Mouse (Mus musculus) telencephalon, adult 2 months (tissue): ENCODE data around the gene Vwa5b2.

ENCODE experiments used
- DNase-seq: peaks from one replicate; pipeline ENCODE4 v3.0.0-alpha.2; 2011; ENCODE audit warnings: low read depth, low spot score

Gene Vwa5b2

DNA sequence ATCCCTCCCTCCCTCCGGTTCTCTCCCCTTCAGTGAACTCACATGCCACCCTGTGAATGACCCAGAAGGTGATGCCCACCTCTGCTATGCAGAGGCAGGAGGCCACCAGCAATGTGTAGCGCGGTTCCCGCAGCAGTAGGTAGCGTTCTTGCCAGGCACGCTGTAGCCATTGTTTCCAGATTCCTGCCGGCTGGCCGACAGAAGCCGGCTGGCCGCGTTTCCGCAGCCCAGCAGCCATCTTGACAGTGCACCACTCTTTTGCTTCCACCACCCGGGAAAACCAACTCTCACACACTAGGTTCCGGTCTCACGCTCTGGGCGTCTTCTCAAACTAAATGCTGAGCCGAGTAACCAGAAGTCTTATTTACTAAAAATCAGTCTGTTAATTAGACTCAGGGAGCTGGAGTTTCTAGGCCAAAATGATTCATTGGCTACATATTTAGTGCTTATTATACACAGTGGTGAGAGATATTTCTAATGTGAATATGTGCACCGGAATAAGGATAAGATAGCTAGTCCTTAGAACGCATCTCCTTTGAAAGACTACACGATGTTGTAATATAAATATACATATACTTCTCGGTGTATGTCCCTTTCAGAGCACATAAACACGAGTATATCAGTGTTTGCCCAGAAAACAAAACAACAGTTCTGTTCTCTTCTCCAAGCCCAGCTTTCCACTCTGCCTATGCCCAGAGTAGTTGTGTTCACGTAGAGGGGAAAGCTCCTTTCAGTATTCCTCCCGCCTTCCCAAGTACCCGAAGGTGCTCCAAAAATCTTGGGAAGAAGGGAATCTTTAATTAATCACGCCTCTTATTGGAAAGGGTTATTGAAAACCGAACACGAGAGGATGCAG lies 21.5 kb downstream of the Vwa5b2 start:
- peak; percentile 79 for DNase-seq

- peak; percentile 88 for DNase-seq
These were observed 22.3 kb downstream of the Vwa5b2 start, which contains the start of the genes Eef1akmt4, Gm49333 and Alg3 for GRCm38 (mm10) chr16:20611357-20612227. Gene Eef1akmt4 (plus strand): TSS chr16:20611593. Gene Gm49333 (plus strand): TSS chr16:20611610. Gene Alg3 (minus strand): TSS chr16:20611735.

GRCm38 (mm10) chr16:20619541-20620398 lies 30.5 kb downstream of the Vwa5b2 start:
- DNase-seq: no peak

GRCm38 (mm10) chr16:20620399-20620735 lies 31.1 kb downstream of the Vwa5b2 start:
- DNase-seq: no peak

GRCm38 (mm10) chr16:20620751-20621190 lies 31.5 kb downstream of the Vwa5b2 start:
- no peak for DNase-seq

DNA sequence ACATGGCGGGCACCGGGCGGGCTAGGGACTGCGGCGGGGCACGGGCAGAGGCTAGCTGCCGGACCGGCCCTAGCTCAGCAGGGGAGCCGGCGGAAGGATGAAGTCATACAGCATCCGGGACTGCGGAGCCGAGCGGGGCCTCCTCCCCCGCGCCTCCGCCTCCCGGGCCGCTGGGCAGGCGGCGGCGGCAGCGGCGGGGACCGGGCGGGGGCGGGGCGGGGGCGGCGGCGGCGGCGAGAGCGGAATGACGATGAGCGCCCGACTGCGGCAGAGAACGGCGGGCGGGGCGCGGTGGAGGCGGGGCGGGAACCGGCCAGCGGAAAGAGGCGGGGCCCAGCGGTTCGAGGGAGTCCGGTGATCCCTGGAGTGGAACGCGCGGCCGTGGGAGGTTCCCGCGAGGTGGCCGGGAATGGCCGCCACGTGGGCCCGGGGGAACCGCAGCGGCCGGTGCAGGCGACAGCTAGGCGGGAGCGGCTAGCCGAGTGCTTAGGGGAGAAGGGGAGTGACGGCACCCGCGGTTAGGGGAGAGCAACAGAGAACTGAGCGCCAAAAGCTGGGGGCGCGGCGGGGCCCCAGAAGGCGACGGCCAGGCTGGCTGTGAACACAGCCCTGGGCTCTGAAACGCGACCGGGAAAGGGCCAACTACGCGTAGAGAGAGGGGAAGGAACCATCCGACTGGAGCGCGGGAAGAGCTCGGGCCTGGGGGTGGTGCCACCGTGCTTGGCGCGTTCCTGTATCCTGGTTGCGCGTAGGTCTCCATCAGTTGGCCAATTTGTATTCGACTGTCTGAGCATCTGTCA lies 32.1 kb downstream of the Vwa5b2 start, which contains the start of gene Camk2n2:
Camk2n2 (minus strand) TSS at position 97 of the 800 bp plus-strand sequence.
- no peak for DNase-seq

DNA sequence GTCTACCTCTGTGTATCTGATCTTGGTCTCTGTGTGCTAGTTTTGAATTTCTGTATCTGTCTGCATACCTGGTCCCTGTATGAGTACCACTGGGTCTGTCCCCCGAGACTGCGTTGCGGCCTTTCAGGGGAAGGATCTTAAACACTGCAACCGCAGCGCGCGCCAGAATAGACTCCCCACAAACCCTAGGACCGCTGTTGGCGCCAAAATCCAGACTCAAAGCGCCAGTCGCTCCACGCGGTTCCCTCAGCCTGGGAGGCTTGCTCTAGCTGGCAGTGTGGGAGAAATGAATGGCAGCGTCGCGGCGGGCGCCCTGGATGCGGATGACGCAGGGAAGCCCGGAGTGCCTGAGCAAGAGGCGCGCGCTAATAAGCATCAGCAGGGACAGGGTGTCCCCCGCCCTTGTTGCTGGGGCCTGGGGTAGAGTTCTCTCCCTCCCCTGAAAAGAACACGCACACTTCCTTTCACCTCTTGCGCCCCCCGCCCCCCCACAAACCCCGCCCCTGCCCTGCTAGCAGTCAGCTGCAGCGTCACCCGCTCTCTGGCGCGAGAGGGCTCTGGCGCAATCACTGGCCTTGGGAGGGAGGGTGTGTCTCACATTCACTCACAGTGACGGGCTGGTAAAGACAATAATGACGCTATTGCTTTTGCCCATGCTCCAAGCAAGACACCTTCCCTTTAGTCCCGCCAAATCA lies 32.9 kb downstream of the Vwa5b2 start:
- no peak for DNase-seq

DNA sequence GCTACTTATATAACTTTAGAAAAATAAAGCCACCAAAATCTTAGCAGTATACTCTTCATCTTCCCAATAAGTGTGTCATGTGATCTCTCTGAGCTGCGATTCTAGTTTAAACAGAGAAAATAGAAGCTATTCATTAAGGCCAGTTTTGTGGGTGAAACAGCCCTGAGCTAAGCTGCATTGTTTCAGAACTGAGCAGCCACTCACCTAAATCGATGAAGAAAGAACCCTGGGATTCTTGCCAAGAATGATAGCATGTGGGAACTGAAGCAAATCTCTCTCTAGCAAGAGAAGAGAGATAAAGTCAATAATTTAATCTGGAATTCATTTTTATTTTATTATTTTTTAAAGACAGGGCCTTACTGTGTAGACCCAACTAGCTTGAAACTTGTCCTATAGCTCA lies 33.9 kb downstream of the Vwa5b2 start:
- DNase-seq: no peak

DNA sequence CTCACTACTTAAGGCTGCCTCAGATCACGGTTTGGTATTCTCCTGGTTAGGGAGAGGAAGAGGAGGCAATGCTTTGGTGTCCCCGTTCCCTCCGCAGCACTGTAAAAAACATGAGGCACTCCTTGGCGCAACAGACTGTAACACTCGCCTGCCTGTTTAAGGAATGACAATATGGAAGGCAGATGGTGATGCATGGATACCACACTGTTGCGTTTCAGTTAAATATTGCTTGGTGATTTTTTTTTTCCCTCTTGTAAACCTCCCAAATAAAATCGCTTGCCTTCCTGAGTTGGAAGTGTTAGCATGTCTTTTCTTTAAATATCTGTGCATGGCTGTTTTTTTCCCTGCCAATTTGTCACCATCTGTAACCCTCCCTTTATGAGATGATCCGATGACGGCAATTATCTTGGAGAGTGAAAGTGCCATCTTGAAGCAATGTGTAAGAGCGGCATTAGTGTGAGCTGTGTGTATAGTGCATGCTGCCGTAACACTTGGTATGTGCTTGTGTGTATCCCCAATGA lies 39.7 kb downstream of the Vwa5b2 start:
- peak; percentile 84 for DNase-seq

GRCm38 (mm10) chr16:20629731-20630634 lies 40.7 kb downstream of the Vwa5b2 start, which contains the start of gene Ece2:
Gene Ece2 (plus strand): TSS chr16:20629828.
- no peak for DNase-seq

GRCm38 (mm10) chr16:20637410-20637809 lies 48.1 kb downstream of the Vwa5b2 start:
- DNase-seq: no peak

GRCm38 (mm10) chr16:20638367-20638766 lies 49.1 kb downstream of the Vwa5b2 start:
- peak; percentile 51 for DNase-seq

DNA sequence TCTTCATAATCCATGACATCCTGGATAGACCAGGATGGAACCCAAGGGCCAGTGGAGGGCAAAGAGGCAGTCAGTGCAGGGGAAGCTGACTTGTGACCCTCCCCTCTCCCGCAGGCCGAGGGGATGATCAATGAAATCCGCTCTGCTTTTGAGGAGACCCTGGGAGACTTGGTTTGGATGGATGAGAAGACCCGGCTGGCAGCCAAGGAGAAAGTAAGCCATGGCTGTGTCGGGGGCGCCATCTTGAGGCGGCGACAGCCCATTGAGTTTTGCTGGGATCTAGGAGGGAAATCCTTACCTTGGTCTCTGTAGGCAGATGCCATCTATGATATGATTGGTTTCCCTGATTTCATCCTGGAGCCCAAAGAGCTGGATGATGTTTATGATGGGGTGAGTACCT lies 52.9 kb downstream of the Vwa5b2 start:
- DNase-seq: no peak

DNA sequence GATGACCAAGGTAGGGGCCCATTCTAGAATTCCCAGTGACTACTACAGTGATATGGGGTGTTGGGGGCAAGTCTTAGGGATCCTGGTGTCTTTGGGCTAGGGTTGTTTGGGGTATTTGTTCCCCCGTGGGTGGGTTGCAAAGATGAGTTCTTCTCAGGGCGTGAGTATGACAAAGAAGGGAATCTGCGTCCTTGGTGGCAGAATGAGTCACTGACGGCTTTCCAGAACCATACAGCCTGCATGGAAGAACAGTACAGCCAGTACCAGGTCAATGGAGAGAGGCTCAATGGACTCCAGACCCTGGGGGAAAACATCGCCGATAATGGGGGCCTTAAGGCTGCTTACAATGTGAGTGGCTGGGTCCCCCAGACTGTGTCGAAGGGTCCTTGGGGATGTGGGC lies 54.6 kb downstream of the Vwa5b2 start:
- DNase-seq: no peak

GRCm38 (mm10) chr16:20651076-20651946 lies 62.0 kb downstream of the Vwa5b2 start, which contains the start of gene Psmd2:
Gene Psmd2 (plus strand): TSS chr16:20651652.
- DNase-seq: peak; percentile 91

GRCm38 (mm10) chr16:20651947-20652310 lies 62.7 kb downstream of the Vwa5b2 start:
- DNase-seq: no peak

- no peak for DNase-seq
These were observed 64.0 kb downstream of the Vwa5b2 start for GRCm38 (mm10) chr16:20653315-20653714.
